Mouse (Mus musculus) lung, postnatal 0 days (tissue): ENCODE data around the gene Wnt1. TPM values are rescaled to one million over a fixed set of nuclear protein-coding genes. Genes with fewer than 3 reads are reported as not detected.

Experiments used
- ATAC-seq: fragments of 200-750 bp; cut with Nextera tagmentation; 2 replicates; pipeline ENCODE4 v1.8.0; 2017; ENCODE audit warnings: moderate library complexity
- DNase-seq: peaks from one replicate; pipeline ENCODE4 v3.0.0-alpha.2; 2016; ENCODE audit warnings: low spot score
- H3K27ac ChIP-seq: fragments of 300-500 bp; sonication (generic); 2 replicates; pipeline ENCODE4 v1.5.1; 2014; ENCODE audit warnings: antibody characterized with exemption, mild to moderate bottlenecking, low read length, mixed read lengths
- H3K27me3 ChIP-seq: fragments of 300-500 bp; sonication (generic); replicated peaks from 2 replicates; pipeline ENCODE4 v1.6.1; 2014; ENCODE audit warnings: low read length, mixed read lengths; ENCODE audit not compliant: insufficient read depth
- H3K36me3 ChIP-seq: fragments of 300-500 bp; sonication (generic); 2 replicates; pipeline ENCODE4 v1.6.1; 2014; ENCODE audit warnings: low read length, mixed read lengths; ENCODE audit not compliant: insufficient read depth
- H3K4me1 ChIP-seq: fragments of 300-500 bp; sonication (generic); 2 replicates; pipeline ENCODE4 v1.6.1; 2014; ENCODE audit warnings: antibody characterized with exemption, low read depth, low read length, mixed read lengths; ENCODE audit not compliant: insufficient read depth
- H3K4me2 ChIP-seq: fragments of 300-500 bp; sonication (generic); replicated peaks from 2 replicates; pipeline ENCODE4 v1.6.1; 2014; ENCODE audit warnings: low read depth, mild to moderate bottlenecking, low read length, moderate library complexity, mixed read lengths
- H3K4me3 ChIP-seq: fragments of 300-500 bp; sonication (generic); 2 replicates; pipeline ENCODE4 v1.5.1; 2014; ENCODE audit warnings: low read depth, low read length
- H3K9ac ChIP-seq: fragments of 300-500 bp; sonication (generic); replicated peaks from 2 replicates; pipeline ENCODE4 v1.6.1; 2014; ENCODE audit warnings: low read depth, mild to moderate bottlenecking
- H3K9me3 ChIP-seq: fragments of 300-500 bp; sonication (generic); 2 replicates; pipeline ENCODE4 v1.6.1; 2016; ENCODE audit warnings: low read length, mixed read lengths
- CTCF ChIP-seq: IDR thresholded peaks from 2 replicates; pipeline ENCODE4 v1.5.1; 2016; ENCODE audit warnings: antibody characterized with exemption, mild to moderate bottlenecking
- EP300 ChIP-seq: IDR thresholded peaks from 2 replicates; pipeline ENCODE4 v1.6.1; 2016; ENCODE audit warnings: antibody characterized with exemption, mild to moderate bottlenecking, control low read depth
- WGBS: fragments of 180-500 bp; shearing (Covaris S2); extraction: QIAGEN DNeasy Blood & Tissue Kit; methylation state at CpG from one replicate; pipeline ENCODE4 v1.1.7; 2014; 5-methylcytosine and 5-hydroxymethylcytosine counted together
- polyA plus RNA-seq: library from polyadenylated mRNA; unstranded; fragments of >200 nt; fragmentation: Nextera tagmentation; extraction: Ambion mirVana; gene quantifications from 2 replicates; pipeline ENCODE4 v1.2.1, GENCODE M21; 2015

Gene Wnt1
- polyA plus RNA-seq, 1 experiment from 2014 or later: not detected

GRCm38 (mm10) chr15:98834059-98834458 is 44.4 kb downstream of the Wnt1 start:
- peaks cover 45% of the 10 kb centered on the region for H3K36me3 ChIP-seq
- H3K4me1 ChIP-seq: 0 out of 2 replicates have a peak, but pooled peaks cover 6% of the 10 kb centered on the region
- no peak for TF ChIP-seq EP300
- TF ChIP-seq CTCF: no peak
- DNase-seq (no peak), ATAC-seq (no peak)
- no peak overlapping the region for H3K27ac ChIP-seq
- H3K4me3 ChIP-seq: no peak overlapping the region
- no peaks in the 10 kb centered on the region for H3K9me3 ChIP-seq
- no peak overlapping the region for H3K9ac ChIP-seq
- WGBS: 92% methylated on average over 11 of the region's 13 CpGs
- H3K27me3 ChIP-seq: no peaks in the 10 kb centered on the region
- no peak overlapping the region for H3K4me2 ChIP-seq

GRCm38 (mm10) chr15:98835291-98835690 is 45.6 kb downstream of the Wnt1 start:
- ATAC-seq (no peak), DNase-seq (no peak)
- Histone ChIP-seq H3K27me3 (no peaks in the 10 kb centered on the region), H3K27ac (no peak overlapping the region), H3K9ac (no peak overlapping the region), H3K4me3 (no peak overlapping the region), H3K4me1 (no peaks in the 10 kb centered on the region), H3K9me3 (no peaks in the 10 kb centered on the region), H3K4me2 (no peak overlapping the region), H3K36me3 (peaks cover 57% of the 10 kb centered on the region)
- WGBS: 93% methylated on average over 14 of the region's 14 CpGs
- TF ChIP-seq CTCF: no peak
- no peak for TF ChIP-seq EP300

GRCm38 (mm10) chr15:98837006-98837742 is 47.5 kb downstream of the Wnt1 start:
- H3K9ac ChIP-seq: no peak overlapping the region
- no peaks in the 10 kb centered on the region for H3K9me3 ChIP-seq
- ATAC-seq (no peak), DNase-seq (no peak)
- H3K36me3 ChIP-seq: peaks cover 74% of the 10 kb centered on the region
- no peaks in the 10 kb centered on the region for H3K27me3 ChIP-seq
- H3K4me3 ChIP-seq: no peak overlapping the region
- WGBS: 88% methylated on average over 21 of the region's 21 CpGs
- no peaks in the 10 kb centered on the region for H3K4me1 ChIP-seq
- no peak overlapping the region for H3K4me2 ChIP-seq
- TF ChIP-seq CTCF: no peak
- no peak for TF ChIP-seq EP300
- no peak overlapping the region for H3K27ac ChIP-seq

- DNase-seq (no peak), ATAC-seq (no peak)
- peaks cover 75% of the 10 kb centered on the region for H3K36me3 ChIP-seq
- no peaks in the 10 kb centered on the region for H3K9me3 ChIP-seq
- H3K4me2 ChIP-seq: no peak overlapping the region
- WGBS: 73% methylated on average over 4 of the region's 4 CpGs
- no peak overlapping the region for H3K27ac ChIP-seq
- H3K4me3 ChIP-seq: no peak overlapping the region
- H3K27me3 ChIP-seq: no peaks in the 10 kb centered on the region
- H3K9ac ChIP-seq: no peak overlapping the region
- no peak for TF ChIP-seq EP300
- TF ChIP-seq CTCF: no peak
- no peaks in the 10 kb centered on the region for H3K4me1 ChIP-seq
Measured at GRCm38 (mm10) chr15:98837743-98838103, 48.1 kb downstream of the Wnt1 start.

- Histone ChIP-seq H3K9ac (no peak overlapping the region), H3K9me3 (no peaks in the 10 kb centered on the region), H3K4me3 (no peak overlapping the region), H3K4me2 (no peak overlapping the region), H3K36me3 (peaks cover 81% of the 10 kb centered on the region), H3K27me3 (no peaks in the 10 kb centered on the region), H3K4me1 (no peaks in the 10 kb centered on the region), H3K27ac (no peak overlapping the region)
- DNase-seq (no peak), ATAC-seq (no peak)
- 93% methylated on average over 14 of the region's 14 CpGs for WGBS
- TF ChIP-seq CTCF (no peak), EP300 (no peak)
Measured at GRCm38 (mm10) chr15:98839161-98839560, 49.5 kb downstream of the Wnt1 start.

- Histone ChIP-seq H3K4me1 (no peaks in the 10 kb centered on the region), H3K9me3 (no peaks in the 10 kb centered on the region), H3K4me2 (no peak overlapping the region), H3K27me3 (no peaks in the 10 kb centered on the region), H3K27ac (no peak overlapping the region), H3K4me3 (no peak overlapping the region), H3K36me3 (peaks cover 81% of the 10 kb centered on the region), H3K9ac (no peak overlapping the region)
- WGBS: 90% methylated on average over 30 of the region's 30 CpGs
- ATAC-seq (no peak), DNase-seq (no peak)
- no peak for TF ChIP-seq CTCF
- TF ChIP-seq EP300: no peak
Measured at GRCm38 (mm10) chr15:98839671-98840585, 50.3 kb downstream of the Wnt1 start.

Other genes starting within 250 kb of the Wnt1 start
- gene Ccnt1, start 218.9 kb upstream of the Wnt1 start, polyA plus RNA-seq: 31.0 and 32.2 TPM in 2 replicates
- 0.31 TPM in 1 of 2 replicates, not detected in the other for gene 4930415O20Rik, start 218.9 kb upstream of the Wnt1 start, polyA plus RNA-seq
- 9.2 and 12.1 TPM in 2 replicates for gene Adcy6, start 179.8 kb upstream of the Wnt1 start, polyA plus RNA-seq
- 7.4 and 10.7 TPM in 2 replicates for gene Cacnb3, start 159.0 kb upstream of the Wnt1 start, polyA plus RNA-seq
- 14.5 and 17.5 TPM in 2 replicates for gene Ddx23, start 127.0 kb upstream of the Wnt1 start, polyA plus RNA-seq
- gene Rnd1, start 112.4 kb upstream of the Wnt1 start, polyA plus RNA-seq: 3.1 and 3.9 TPM in 2 replicates
- 3.7 and 5.1 TPM in 2 replicates for gene Ccdc65, start 81.7 kb upstream of the Wnt1 start, polyA plus RNA-seq
- gene Fkbp11, start 61.7 kb upstream of the Wnt1 start, polyA plus RNA-seq: 45.2 and 45.5 TPM in 2 replicates
- gene Arf3, start 26.6 kb upstream of the Wnt1 start, polyA plus RNA-seq: 47.1 and 56.0 TPM in 2 replicates
- gene Wnt10b, start 11.7 kb upstream of the Wnt1 start, polyA plus RNA-seq: 0.13 and 0.14 TPM in 2 replicates
- gene Ddn, start 19.6 kb downstream of the Wnt1 start, polyA plus RNA-seq: 0.04 TPM in 2 replicates
- 72.2 and 76.7 TPM in 2 replicates for gene Prkag1, start 41.7 kb downstream of the Wnt1 start, polyA plus RNA-seq
- 8.7 and 11.1 TPM in 2 replicates for gene Kmt2d, start 81.3 kb downstream of the Wnt1 start, polyA plus RNA-seq
- gene Rhebl1, start 104.7 kb downstream of the Wnt1 start, polyA plus RNA-seq: 8.1 and 10.2 TPM in 2 replicates
- 5.1 and 6.6 TPM in 2 replicates for gene Dhh, start 108.7 kb downstream of the Wnt1 start, polyA plus RNA-seq
- 16.5 and 17.0 TPM in 2 replicates for gene Lmbr1l, start 128.4 kb downstream of the Wnt1 start, polyA plus RNA-seq
- gene Tuba1b, start 144.7 kb downstream of the Wnt1 start, polyA plus RNA-seq: 415 and 427 TPM in 2 replicates
- gene Gm49450, start 163.7 kb downstream of the Wnt1 start, polyA plus RNA-seq: not detected in 2 replicates
- 881 and 945 TPM in 2 replicates for gene Tuba1a, start 163.8 kb downstream of the Wnt1 start, polyA plus RNA-seq
- 45.1 and 53.2 TPM in 2 replicates for gene Tuba1c, start 240.0 kb downstream of the Wnt1 start, polyA plus RNA-seq